Mouse (Mus musculus) left cerebral cortex, adult 2 months (tissue): ENCODE measurements at regions not wholly inside any gene's neighbourhood (a gene's known extent, or its start where the extent isn't known, plus 50 kb on each side); places are given as distances from the start of the nearest gene placed in this dataset.
A peak's percentile ranks its signal among the peaks of the same experiment; 100 is the strongest.

Experiments used
- DNase-seq, 2 experiments: peaks; one replicate each; pipeline ENCODE4 v3.0.0; 2021 to 2022; ENCODE audit warnings: low spot score in 2 of 2, mixed read lengths in 1 of 2; ENCODE audit errors: extremely low spot score in 1 of 2
- H3K27ac ChIP-seq: fragments of 200-600 bp; 2 replicates; pipeline ENCODE4 v1.8.1; 2022
- H3K4me3 ChIP-seq: fragments of 200-600 bp; 2 replicates; pipeline ENCODE4 v1.8.1; 2022
- CTCF ChIP-seq: fragments of 200-600 bp; IDR thresholded peaks from 2 replicates; pipeline ENCODE4 v1.8.1; 2022; ENCODE audit warnings: antibody characterized with exemption, mild to moderate bottlenecking, moderate library complexity
- intact Hi-C: fragments of 180-260 bp; cut with DNase I; formaldehyde crosslinking; loops from one replicate; pipeline ENCODE4 v1.15.1; 2025

GRCm38 (mm10) chr5:93328059-93328458 lies 61.0 kb downstream of the Ccng2 start:
- Histone ChIP-seq H3K4me3 (no peak overlapping the region), H3K27ac (no peak overlapping the region)
- intact Hi-C loops: loop anchor here (5.0 to 10.0 kb wide), 2 partner anchors 603 to 651 kb away; partner anchors contain the start of gene Ccdc158
- peak; percentile 86 for TF ChIP-seq CTCF
- DNase-seq: peak; percentile 72 to 73

DNA sequence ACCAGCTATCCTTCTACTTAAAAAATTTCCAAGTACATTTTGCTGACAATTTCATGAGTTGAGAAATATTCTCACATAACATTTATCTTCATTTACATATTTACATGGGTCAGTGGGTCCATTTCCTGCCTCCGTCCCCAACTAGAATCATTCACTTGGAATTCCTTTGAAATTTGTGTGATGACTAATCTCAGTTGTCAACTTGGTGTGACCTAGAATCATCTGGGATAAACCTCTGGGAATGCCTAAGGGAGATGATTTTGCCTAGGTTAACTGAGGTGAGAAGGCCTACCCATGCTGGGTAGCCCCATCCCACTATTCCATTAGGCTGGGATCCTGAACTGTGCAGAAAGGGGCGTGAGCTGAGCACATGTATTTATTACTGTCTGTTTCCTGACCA lies 63.8 kb downstream of the Ccng2 start:
- intact Hi-C loops: loop anchor here (1.0 kb wide), 1 partner anchor 7 kb away; no protein-coding TSS in a partner anchor
- no peak for DNase-seq
- H3K4me3 ChIP-seq: no peak overlapping the region
- no peak overlapping the region for H3K27ac ChIP-seq
- no peak for TF ChIP-seq CTCF

DNA sequence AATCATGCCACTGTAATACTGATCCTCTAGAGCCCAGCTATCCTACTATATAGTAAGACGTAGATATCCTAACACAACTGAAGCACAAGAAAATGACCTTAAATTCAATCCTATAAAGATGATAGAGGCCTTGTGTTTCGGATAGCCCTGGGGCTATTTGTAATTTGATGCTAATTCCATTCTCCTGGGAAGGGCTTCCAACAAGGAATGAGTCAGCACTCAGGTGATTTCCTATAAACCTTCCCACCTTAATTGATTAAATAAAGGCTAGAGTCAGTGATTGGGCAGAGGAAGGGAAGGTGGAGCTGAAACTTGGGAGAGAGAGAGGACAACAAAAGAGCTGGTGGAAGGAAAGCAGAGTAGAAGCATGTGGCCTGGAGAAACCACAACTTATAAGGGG lies 86.0 kb downstream of the Ccng2 start:
- H3K4me3 ChIP-seq: no peak overlapping the region
- no peak for DNase-seq
- intact Hi-C loops: no loop called here
- no peak for TF ChIP-seq CTCF
- no peak overlapping the region for H3K27ac ChIP-seq
